Mouse (Mus musculus): Measurements from ENCODE around the gene Defb47.

Defb47 gene

DNA sequence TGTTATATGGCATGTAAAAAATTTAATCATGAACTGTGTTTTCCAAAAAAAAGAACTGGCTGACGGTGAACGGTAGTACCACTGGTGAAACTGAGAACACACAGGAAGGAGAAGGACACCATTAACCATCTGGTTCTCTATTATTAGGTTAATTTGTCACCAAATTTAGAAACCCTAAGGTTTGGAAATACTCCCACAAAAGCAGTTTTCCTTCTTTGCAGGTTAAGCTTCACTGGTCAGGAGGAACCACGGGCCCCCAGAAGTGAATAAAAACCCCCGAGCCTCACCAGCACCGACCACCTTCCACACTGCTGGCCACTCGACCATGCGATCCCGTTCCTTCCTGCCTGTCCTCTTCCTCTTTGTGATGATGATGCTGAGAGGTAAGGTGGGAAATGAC is at the start of gene Defb47:
Gene Defb47, plus strand, starts transcription at position 301 of the 400 bp plus-strand sequence.
- no peak for DNase-seq (ENCODE audit: low spot score in 2 of 2)

DNA sequence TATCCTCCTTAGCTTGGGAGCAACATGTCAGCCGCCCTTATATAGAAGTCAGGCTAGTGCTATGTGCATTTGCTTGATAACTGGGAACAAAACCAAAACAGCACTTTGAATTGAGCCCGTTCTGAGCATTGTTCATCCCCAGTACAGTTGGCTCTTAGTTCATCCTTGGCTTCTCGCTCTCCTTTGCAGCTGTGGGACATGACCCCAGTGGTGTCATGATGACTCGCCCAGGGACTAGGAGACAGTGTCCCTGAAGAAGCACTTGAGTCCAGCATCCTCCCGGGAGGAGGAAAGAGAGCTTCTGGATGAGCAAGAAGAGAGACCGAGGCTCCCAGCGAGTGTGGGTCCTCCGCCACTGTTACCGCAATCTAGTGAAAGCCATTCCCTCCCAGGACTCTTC is 41.8 kb upstream of the Defb47 start:
- DNase-seq (ENCODE audit: low spot score in 2 of 2), result no peak

DNA sequence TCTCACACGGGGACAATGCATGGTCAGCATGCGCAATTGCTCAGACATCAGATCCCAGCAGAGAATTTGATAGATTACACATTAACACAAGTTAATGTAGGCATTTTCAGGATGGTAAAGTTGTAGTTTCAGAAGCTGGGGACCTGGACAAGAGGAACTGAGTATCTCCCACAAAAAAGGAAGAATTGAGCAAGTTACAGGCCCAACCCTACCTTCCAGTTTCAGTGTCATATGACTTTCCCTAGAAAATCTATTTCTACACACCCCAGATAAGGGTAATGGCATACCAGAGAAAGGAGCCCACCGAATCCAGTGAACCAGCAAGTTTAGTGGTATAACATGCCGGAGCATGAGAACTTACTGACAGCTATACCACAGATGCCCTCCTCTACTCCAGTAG is 34.2 kb upstream of the Defb47 start:
- DNase-seq (ENCODE audit: low spot score in 2 of 2), result no peak

DNA sequence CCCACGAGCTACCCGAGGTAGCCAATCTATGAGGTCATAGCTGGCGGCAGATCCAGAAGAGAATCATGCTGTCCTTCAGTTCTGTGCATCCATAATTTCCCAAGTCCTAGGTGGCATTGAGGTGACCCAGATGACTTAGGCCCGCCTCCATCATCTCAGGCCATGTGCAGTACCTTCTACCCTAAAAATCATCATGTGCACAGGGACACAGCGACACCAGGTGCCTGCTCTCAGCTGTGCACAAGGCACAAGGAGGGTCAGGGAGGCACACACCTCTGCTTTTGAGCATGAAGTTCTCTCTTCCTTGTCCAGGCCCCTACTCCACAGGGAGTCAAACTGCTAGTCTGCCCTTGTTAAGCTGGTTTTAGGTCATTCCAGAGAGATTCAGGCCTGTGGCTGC is 32.5 kb upstream of the Defb47 start:
- DNase-seq (ENCODE audit: low spot score in 2 of 2), result no peak

DNA sequence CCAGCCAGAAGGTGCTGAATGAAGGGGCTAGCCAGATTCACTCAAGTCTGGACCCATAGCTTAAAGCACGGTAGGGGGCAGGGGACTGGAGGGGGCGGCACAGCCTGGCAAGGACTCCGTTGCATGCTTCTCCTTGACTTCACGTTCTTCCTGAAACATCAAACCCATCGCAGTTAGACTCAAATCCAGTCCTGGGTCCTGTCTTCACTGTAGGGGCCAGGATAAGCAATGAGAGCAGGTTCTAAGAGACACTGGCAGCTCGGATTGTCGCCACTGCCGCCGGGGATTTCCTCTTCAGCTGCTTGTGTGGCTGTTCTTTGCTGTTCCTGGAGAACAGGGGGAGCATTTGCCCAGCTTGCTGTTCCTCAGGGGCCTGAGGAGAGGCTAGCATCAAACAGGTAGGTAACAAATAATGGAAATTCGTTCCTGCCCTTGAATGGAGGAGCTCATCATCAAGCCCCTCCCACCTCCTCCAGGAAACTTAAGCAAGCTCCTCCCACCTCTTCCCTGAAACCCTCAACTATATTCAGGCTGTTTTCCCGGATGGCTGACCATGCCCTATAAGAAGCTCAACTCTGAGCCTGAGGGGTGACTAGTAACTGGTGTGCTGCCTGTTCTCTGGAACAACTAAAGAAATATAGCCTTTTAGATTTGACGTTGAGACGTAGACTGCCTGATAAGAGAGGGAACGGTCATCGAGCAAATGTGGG is 31.9 kb upstream of the Defb47 start:
- DNase-seq (ENCODE audit: low spot score in 2 of 2), result no peak

DNA sequence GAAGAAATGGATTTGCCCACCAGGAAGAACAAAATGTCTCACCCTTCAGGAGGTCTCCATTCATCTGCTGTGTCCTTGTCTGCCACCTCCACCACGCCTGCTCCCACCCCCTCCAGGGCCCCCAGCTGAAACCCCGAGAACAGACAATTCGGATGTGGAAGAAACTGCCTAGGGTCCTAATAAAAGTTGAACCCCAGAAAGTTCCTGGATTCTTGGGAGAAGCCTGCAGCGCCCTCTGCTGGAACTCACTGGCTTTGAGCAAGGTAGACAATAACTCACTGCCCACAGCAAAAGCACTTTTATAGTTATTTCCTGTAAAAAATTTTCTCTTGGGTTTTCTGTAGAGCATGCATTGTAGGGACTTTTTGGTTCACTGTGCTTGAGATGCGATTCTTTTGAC is 22.8 kb upstream of the Defb47 start:
- peak; percentile 50 to 75 for DNase-seq (ENCODE audit: low spot score in 2 of 2)

DNA sequence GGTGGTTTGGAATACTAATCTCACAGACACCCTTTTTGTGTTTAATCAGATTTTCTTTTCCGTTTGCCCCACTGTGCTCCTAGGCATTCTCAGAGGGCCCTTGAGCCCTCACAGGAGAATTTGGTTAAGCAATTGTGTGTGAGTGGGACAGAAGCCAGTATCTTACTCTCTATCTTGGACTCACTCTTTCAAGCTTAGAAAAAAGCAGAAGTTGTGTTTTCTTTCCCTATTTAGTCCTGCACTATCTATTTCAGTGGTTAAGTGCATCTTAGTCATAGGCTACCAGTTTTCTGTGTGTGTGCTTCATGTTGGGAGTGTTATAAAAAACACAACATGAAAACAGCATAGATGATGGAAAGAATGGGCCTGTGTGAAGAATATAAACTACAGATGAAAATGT is 18.1 kb upstream of the Defb47 start:
- no peak for DNase-seq (ENCODE audit: low spot score in 2 of 2)

DNA sequence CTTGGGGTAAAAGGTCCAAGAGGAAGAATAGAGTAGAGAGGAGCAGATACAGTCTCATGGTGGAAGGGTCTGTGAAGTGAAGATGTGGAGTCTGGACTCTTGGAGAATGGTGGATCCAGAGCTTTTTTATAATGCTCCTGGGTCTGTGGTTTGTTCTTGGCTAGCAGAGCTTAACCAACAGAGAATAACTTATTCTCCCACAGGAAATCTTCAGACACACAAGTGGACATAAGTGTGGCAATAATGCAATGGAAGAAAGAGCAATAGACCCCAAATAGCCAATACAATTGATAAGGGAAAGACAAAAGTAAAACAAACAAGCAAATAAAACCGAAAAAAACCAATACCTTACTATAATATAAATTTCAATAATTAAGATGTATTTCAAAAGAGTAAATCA is 13.5 kb upstream of the Defb47 start, which contains the start of gene Defb48:
Gene Defb48, minus strand, starts transcription at position 101 of the 400 bp plus-strand sequence.
- no peak for DNase-seq (ENCODE audit: low spot score in 2 of 2)

DNA sequence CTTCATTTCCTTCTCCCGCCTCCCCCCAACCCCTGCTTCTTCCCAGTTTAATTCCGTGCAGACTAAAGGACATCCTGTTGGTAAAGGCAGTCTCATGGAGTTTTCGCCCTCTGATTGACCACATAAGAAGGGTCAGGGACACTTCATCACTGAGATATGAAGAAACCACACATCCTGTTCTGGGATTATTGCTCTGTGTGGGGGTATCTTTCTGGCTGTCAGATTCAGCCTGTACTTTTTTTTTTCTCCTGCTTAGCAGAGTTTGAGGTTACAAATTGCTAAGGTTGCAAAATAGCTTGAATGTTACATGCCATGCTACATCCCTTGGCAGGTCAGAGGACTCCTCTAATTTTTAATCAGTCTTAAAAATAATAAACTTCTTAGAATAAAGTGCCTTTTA is 6.6 kb upstream of the Defb47 start:
- no peak for DNase-seq (ENCODE audit: low spot score in 2 of 2)

DNA sequence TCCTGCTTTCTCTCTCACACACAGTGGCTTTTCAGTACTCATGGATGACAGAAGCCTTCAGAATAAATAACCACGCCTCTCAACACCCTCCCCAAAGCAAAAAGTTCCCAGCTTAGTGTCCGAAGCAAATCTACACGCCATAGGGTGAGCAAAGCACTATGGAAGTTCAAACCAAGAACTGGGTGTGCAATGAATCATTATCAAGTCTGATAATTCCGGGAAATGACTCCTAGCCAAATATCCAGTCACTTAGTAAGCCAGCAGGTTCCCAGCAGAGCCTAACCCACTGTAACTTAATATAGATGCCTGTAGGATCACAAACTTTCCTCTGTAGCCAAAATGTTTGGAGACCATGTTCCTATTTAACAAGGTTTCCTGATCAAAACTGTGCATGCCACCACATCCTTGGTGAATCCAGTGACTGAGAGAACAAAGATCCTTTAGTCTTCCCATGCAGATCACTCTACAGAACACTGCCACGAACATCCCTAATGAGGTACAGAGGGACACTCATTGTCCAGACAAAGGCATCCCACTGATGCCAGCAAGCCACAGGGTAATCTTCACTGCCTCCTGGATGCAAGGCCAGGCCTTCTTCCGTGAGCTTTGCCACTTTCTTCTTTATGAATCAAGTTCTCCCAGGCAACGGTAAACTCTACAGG is 5.9 kb upstream of the Defb47 start:
- DNase-seq (ENCODE audit: low spot score in 2 of 2), result no peak

DNA sequence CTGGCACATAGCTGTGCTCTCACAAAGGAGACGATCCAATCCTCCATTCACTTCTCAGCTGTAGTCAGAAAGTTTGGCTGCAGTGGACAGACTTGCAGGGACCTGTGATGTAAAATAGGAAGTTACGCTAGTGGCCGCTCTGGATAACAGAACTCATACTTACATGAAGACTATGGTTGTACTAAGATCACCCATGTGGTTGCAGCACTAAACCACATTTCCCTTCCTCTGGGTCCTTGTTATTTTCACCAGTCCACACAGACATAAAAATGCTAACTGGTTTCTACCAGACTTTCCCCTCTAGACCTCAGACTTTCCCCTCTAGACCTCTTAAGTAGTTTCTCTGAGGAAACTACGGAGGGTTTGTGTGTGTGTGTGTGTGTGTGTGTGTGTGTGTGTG is 1.1 kb downstream of the Defb47 start:
- DNase-seq (ENCODE audit: low spot score in 2 of 2), result no peak

DNA sequence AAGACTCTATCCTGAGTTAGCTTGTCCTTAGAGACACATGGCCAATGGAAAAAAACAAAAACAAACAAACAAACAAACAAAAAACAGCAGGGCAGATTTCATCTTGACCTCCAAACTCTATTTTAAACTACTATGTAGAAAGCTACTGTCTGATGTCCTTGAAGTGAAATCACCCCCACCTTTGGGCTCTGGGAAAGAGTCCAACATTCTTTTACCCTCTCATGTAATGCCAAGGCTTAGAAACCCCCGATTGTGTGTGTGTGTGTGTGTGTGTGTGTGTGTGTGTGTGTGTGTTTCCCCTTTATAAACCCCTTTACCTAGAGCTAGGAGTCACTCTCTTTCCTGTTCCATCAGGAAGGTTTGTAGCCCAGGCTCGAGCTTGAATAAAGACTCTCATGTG is 4.7 kb downstream of the Defb47 start:
- DNase-seq (ENCODE audit: low spot score in 2 of 2), result no peak

DNA sequence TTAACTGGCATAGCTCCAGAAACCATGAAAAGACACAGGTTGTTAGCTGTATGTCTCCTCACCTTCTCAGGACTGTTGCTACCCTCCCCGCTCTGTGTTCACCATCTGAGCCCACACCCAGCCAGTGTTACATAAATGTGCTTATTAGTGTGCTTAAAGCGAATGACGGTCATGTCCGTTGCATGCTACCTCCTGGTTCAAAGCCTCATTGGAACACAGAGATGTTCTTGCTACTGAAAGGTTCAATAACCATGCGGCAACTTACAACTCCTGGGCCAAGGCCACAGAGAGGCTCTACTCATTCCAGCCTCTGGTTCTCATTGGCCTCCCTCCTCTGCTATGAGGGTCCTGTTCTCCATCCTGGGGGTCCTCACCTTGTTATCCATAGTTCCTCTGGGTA is 13.6 kb downstream of the Defb47 start, which contains the start of gene Defb43:
Gene Defb43, plus strand, starts transcription at position 301 of the 400 bp plus-strand sequence.
- no peak for DNase-seq (ENCODE audit: low spot score in 2 of 2)

DNA sequence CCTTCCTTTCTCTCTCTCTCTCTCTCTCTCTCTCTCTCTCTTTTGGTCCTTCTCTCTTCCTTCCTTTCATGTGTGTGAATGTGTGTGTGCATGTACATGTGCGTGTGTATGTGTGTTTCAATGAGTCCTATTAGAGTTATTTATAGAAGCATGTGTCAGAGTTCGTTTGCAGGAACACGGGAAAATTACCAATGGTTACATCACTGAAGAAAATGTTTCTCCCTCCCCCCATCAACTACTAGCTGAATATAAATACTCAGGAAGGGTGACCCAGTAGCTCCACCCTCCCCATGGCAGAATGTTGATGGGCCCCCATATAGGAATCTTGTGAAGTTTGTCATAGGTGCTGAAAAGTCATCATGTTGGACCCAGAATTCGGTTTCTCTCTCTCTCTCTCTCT is 15.2 kb downstream of the Defb47 start:
- no peak for DNase-seq (ENCODE audit: low spot score in 2 of 2)

DNA sequence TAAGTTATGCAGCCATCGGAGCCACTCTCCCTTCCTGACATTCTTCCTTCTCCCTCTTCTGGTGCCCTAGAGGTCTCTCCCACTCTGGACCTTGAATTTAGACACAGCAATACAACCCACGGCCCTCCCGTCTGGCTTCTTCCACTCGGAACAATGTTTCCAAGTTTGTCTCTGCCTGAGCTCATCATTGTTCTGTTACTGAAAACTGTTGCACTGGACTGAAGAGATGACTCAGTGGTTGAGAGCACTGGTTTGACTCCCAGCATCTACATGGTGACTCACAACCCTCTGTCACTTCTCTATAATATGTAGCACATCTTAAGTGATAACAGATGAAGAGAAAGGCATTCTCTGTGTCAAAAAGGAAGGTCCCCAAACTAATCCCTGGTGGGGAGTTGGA is 16.8 kb downstream of the Defb47 start:
- DNase-seq (ENCODE audit: low spot score in 2 of 2), result no peak

DNA sequence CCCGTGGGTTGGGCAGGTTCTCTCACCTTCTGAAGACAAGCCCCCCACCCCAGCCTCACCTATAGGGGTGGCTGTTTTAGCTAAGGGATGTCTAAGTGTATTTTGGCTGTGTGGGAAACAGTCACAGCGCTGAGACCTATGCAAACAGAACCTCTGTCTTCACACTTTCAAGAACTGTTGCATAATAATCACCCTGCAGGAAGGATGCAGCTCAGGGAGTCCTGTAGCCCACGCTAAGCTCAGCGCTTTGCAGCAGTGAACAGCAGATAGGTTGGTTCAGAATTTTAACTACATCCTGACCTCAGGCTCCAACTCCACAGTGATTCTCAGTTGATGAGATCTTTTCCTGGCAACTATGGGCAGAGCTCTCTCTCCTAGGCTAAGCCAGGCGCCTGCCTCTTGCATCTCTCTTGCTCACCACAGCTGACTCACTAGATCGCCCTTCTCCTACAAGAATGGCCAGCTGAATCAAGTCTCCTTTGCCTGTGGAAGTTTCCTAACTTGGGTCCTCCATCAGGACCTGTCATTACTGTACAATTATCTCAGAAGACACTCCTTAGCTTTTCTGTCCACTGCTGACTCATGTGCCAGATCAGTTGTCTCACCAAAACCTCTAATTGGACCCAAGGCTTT is 22.8 kb downstream of the Defb47 start:
- DNase-seq (ENCODE audit: low spot score in 2 of 2), result no peak

DNA sequence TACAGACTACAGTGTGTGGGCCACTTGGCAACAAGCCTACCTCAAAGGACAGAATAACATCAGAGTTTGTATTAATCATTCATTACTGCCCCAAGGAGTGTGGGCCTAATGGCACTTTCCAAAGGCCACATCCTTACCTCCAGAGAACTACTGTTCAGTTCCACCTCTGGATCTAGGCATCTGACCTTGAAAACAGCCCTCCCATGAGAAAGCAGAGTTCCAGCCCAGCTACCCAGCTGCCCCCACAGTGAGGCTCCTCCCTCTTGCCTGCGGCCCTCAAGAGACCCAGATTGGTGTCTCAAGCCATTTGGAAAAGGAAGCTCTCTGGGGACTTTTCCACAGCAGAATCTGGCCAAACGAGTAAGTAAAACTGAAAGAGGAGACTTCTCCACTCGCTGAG is 48.8 kb downstream of the Defb47 start, which contains the start of gene Defb42:
Gene Defb42, plus strand, starts transcription at position 301 of the 400 bp plus-strand sequence.
- DNase-seq (ENCODE audit: low spot score in 2 of 2), result no peak

DNA sequence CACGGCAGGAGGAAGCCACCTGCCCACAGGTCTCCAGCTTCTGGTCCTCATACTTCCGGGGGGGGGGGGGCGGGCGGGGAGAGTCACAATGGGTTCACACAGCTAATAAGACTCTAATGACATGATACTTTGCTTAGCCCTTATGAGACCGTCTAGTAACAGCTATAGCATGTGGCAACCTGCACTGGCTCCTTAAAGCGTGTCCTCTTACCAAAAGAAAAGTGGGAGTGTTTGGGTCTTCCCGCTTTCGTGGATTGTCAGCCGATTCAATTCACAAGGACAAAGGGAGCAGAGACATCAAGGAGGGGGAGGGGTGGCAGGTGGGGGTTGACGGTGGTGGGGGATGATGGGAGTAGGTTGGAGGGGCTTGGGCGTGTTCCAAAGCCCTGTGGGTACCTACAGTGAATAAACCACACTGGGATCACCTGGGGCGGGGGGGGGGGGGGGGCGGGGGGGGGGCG is 52.1 kb downstream of the Defb47 start, which contains the start of gene Defb30:
Gene Defb30, minus strand, starts transcription at position 51 of the 461 bp plus-strand sequence.
- DNase-seq (ENCODE audit: low spot score in 2 of 2), result no peak
